Mouse (Mus musculus): ENCODE data around the gene Mrps35.

Gene Mrps35

DNA sequence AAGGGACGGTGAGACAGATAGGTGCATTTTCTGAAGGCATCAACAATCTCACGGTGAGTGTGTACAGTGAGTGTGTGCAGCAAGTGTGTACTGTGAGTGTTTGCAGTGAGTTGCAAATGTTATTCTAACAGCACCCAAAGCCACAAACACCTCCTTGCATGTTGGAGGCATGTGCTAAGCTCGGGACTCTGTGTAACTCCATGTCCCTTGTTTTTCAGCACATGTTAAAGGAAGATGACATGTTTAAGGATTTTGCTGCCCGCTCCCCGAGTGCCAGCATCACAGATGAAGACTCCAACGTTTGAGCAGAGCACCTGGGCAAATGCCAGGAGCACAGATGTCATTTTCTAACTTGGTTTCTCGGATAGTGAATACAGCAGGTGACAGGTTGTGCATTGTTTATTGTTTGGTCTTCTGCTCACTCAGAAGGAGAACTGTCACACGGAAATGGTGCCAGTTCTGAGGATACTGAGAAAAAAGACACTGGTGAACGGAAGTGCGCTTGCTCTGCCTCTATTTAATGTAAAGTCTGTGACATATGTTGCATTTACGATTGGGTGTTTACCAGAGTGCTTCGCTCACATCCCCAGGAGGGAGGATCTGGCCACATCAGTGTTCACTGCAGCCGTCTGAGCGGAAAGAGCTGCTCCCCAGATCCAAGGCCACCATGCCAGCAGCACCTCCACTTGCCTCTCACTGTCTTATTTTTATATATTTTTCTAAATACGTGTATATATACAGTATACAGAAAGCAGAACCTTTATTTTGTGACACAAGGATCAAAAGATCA, 12.3 kb upstream of the Mrps35 start:
- no peak for DNase-seq (ENCODE audit: low spot score in 2 of 2)

DNA sequence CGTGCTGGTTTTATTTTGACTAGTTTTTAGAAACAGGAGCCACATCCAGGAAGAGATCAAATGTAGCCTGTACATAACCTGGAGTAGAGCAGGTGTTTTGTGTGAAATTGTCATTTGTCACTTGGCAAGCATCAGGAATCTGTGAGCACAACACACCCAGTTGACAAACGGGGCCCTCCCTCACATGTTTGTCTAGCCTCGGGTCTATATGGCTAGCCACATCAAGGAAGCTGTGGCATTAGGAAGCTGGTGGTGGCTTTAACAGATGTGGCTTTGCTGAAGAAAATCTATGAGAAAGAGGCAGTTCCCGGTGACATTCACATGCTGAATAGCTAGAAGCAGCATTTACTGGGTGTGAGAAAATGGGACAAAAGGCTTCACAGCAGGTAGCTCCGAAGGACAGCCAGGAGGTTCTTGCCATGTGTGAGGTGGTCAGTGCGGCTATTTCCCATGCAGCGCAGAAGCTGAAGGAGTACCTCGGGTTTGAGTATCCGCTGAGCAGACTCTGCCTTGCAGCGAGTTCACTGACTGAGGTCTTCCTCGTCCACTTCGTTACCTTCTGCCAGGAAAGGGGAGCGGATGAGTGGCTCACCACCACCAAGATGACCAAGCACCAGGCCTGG, 10.2 kb upstream of the Mrps35 start, which contains the start of gene Rep15:
TSS of gene Rep15 (plus strand) at position 282 of the 623 bp plus-strand sequence.
- no peak for DNase-seq (ENCODE audit: low spot score in 2 of 2)

DNA sequence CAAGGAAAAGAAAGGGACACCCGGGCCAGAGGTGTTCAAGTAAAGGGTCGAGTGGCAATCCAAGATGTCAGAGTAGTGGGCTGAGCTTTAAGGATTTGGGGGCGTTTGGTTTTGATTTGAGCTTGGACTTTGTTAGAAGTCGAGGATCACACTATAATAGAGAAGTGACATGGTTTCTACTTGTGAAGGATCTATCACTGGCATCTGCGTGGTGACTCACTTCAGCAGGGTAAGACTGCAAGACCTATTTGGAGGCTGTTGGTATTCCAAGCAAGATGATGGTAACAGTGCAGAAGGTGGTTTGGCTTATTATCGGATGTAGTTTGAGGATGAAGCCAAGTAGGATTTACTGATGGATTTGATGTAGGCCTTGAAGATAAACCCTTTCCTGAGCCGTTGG, 1.1 kb downstream of the Mrps35 start:
- DNase-seq (ENCODE audit: low spot score in 2 of 2): no peak

DNA sequence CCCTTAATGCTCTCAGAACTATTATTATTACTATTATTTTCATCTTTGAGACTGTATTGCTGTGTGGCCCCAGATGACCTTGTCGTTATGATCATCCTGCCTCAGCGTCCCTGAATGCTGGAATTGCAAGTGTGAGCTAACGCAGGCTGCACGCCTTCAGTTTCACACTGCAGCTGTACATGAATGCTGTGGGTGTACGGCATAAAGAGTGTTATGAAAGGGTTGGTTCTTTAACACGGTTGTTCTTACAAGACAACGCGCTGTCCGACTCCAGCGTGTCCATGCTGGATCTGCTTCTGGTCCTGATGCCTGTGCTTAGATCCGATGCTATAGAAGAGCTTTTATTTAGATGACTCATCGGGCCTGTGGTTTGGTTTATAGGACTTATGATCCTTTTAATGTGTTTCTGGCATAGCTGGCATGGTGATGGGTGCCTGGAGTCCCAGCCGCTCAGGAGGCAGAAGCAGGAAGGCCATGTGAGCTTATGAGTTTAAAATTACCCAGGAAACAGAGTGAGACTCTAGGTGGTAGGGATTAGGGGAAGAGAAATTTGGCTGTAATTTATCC, 6.8 kb downstream of the Mrps35 start:
- peak in 1 of 2 experiments; percentile 30 for DNase-seq (ENCODE audit: low spot score in 2 of 2)

DNA sequence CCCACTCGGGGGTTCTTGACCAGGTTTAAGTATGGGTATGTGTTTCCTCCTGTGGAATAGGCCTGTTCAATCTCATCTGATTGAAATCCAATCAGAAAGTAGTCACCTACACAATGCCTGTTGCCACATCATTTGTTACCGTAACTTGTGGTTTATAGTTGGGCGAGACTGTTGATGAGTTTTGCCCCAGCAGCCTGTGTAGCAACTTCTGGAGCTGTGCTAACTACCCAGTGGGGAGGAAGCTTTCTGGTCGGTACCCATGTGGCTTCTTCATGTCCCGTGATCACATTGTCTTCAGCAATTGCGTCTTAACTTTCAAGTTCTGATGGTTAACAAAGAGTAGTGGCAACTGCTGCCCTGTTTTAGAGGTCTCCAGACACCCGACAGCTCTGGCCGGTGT, 9.1 kb downstream of the Mrps35 start:
- no peak for DNase-seq (ENCODE audit: low spot score in 2 of 2)

DNA sequence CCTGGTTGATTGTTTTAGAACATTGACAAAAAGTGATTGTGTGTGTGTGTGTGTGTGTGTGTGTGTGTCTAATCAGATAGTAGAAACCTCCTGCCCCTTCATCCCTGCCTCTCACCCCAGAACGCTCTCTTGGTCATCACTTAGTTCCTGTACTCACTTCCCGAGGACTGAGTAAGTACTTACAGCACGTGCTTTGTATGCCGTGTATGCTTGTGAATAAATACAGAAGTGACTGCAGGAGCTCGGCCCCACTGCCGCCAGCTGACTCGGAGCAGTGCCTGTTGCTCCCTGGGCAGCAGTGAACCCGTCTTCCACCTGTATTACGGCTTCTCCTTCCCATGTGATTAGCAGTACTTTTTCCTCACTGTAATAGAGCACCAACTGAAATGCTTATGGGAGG, 9.9 kb downstream of the Mrps35 start:
- no peak for DNase-seq (ENCODE audit: low spot score in 2 of 2)

DNA sequence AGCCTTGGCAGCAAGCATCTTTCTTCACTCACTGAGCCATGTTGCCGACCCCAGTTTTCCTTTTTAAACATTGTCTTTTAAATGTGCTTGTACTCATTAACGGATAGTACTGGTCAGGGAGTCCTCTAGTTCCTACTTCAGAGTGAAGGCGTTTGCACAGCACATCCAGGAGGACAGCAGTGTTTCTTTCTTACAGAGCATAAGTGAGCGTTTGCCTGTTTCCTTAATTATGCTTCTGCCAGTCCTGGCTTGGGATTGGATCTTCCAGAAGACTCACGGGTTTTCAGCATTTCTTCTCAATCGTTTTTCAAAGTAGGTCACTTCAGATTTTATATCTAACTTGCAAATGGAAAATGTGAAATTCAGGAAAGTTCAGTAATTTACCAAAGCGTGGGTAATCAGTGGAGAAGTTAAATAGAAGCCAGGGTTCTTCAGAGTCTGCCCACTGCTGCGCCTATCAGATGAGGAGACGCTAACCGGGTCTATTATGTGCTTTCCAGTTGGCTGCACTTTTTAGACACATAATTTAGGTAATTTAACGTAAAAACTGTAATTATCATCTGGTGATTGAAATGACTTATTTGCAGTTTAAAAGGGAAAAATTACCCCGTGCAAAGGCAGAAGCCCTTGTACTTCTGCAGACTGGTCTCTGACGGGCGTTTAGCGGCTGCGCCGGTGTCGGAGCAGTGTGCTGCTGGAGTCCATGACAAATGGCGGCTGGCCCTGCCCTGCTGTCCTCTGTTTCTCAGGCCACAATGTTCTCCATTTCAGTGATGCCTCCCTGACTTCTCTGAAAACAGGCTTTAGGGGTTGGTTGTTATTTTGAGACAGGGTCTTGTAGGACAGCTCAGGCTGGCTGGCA, 11.5 kb downstream of the Mrps35 start:
- peak in 1 of 2 experiments; percentile 33 for DNase-seq (ENCODE audit: low spot score in 2 of 2)

DNA sequence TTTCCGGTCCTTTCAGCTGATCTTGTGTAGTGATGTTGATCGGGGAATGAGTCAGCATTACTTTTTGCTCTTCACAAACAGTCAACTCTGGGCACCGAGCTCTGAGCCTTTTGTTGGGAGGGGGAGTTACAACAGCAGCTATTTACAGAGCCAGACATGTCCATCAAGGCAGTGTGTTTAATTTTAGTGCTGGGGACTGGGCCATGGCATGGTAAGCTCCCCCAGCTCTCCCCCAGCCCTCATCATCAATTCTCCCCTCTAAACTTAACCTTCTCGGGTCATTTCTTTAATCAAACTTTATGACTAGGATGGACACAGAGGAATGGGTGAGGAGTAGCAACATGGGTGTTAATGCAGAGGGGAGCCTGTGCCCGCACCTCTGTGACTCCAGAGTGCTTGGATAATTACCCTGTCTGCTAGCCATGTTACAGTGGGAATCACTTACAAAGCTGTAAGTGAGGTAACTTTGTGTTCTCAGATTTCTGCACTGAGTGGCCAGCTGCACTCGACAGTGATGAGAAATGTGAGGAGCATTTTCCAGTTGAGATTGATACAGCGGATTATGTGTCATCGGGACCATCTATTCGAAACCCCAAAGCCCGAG, 12.9 kb downstream of the Mrps35 start:
- DNase-seq (ENCODE audit: low spot score in 2 of 2): no peak

DNA sequence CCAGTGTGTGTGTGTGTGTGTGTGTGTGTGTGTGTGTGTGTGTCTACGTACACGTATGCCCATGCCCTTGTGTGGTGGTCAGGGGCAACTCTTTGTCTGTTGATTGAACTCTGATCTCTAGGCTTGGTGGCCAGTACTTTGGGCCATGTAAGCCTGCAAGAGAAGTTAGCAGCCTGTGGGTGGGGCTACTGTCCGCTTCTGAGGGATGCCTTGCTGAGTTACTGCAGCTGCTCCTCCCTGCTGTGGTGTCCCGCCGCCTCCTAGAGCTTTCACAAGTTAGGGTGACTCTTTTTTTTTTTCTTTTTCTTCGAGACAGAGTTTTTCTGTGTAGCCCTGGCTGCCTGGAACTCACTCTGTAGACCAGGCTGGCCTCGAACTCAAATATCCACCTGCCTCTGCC, 16.8 kb downstream of the Mrps35 start:
- no peak for DNase-seq (ENCODE audit: low spot score in 2 of 2)

DNA sequence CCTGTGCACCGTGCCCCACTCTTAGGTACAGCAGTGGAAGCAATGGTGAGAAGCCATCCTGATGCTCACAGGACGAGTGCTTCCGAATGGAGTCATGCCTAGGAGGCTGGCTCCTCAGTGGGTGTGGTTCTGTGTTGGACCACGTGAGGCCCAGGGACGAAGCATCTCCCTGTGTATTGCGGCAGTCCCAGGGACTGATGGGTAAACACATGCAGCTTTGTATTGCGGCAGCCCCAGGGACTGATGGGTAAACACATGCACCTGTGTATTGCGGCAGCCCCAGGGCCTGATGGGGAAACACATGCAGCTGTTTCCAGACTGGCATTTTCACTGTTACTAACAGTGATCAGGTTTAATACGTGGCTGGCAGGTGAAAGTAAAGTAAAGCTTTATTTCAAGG, 19.1 kb downstream of the Mrps35 start:
- DNase-seq (ENCODE audit: low spot score in 2 of 2): no peak

DNA sequence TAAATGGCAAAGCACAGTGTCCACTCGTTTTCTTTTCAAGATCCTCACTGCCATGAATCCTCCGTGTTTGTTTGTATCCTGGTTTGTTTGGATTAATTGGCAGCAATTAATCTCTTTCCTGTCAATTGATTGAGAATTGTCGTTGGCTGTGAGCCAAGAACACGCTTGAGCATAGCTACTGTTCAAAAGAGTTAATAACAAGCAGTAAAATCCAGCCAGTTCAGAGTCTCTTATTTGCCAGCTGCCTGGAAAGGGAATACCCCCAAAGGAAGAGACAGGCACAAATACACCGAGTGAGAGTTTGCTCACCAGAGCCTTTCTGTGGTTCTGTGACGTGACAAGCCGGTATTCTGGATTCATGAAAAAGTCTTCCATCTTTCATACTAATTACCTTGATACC, 19.5 kb downstream of the Mrps35 start:
- DNase-seq (ENCODE audit: low spot score in 2 of 2): no peak

DNA sequence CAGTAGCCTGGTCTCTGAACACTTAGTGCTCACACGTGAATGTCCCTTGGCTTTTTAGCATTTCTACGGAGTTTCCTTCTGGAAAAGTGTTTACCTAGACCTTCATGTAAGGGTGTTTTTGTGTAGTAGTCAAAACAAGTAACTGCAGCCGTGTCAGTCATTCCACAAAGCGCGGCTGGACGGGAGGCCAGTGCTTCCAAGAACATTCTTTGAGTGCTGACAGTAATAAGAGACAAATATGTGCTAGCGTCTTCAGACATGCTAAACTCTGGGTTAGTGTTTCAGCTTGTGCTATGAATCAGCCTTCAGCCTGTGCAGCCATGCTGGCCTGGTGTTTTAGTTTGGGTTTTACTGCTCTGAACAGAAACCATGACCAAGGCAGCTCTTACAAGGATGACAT, 20.1 kb downstream of the Mrps35 start:
- no peak for DNase-seq (ENCODE audit: low spot score in 2 of 2)

DNA sequence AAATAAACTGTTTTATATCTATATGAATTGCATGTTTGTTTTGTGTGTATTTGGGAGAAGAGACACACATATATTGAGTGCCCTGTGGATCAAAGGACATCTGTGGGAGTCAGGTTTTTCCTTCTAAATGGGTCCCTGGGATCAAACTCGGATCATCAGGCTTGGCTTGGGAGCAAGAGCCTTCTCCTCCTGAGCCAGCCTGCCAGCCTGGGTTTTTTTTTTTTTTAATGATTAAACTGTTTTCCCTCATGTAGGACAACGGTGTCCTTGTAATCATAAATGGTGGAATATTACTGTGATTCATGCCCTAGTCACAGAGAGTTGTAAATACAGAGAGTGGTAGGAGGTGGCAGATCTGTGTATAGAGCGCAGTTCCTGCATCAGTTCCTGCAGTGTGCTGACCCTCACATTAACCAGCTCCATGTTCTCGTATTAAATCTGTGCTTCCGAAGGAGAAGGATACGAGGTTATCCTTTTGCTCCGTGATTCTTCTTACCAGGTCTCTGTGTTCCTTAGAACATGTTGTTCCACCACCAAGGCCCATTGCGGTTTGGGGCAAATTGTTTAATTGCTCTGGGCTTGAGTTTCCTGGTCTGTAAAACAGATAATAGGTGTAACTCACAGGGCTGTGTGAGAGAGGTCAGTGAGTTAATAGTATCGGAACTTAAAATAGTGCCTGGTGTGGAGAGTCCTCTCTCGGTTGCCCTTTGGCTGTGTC, 21.8 kb downstream of the Mrps35 start:
- DNase-seq (ENCODE audit: low spot score in 2 of 2): no peak

DNA sequence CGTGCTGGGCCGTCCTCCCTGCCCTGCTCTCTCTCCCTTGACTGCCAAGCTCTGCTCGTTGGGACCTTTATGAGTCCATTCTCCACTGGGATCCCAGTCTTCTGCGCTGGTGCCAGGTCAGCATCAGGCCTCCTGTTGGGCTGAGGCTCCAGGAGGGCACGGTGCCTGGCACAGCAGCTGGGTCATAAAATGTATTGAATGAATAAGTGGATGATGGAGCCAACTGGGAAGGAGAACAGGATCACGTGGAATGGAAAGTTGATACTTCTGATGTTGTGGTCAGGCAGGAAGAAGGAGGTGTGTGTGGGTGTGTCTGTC, 22.3 kb downstream of the Mrps35 start:
- no peak for DNase-seq (ENCODE audit: low spot score in 2 of 2)

DNA sequence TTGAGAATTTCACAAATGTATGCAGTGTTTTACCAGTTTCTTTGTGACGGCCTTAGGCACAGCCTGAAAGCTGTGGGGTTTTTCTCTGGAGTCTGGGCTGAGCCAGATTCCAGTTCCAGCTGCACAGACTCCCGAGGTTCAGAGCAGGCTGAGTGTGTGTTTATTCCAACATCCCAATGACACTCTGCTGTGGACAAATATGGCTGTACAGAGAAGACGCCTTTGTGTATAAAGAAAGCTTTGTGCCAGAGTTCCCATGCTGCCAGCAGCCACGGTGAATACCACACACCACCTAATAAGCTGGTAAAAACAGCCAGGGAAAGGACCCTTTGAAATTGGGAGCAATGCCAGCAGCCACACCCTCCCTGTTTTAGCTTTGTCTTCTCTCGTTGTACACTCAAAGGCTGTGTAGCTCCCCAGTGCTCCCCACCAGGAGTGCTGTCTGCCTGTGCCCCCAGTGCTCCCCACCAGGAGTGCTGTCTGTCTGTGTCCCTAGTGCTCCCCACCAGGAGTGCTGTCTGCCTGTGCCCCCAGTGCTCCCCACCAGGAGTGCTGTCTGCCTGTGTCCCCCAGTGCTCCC, 33.3 kb downstream of the Mrps35 start:
- no peak for DNase-seq (ENCODE audit: low spot score in 2 of 2)

DNA sequence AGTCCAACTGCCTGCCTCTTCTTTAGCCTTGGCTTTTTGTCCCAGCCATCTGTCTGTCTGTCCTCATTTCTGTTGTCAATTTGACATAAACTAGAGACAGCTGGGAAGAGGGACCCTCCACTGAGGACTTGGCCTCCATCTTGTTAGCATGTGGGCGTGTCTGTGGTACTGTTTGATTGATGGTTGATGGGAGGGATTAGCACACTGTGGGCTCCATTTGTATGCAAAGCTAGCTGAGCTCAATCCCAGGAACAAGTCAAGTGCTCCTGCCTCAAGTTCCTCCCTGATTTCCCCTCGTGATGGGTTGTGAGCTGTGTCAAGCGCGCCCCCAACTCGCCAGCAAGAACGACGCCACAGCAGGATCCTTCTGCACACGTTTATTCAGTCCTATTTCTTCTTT, 34.3 kb downstream of the Mrps35 start:
- DNase-seq (ENCODE audit: low spot score in 2 of 2): no peak

DNA sequence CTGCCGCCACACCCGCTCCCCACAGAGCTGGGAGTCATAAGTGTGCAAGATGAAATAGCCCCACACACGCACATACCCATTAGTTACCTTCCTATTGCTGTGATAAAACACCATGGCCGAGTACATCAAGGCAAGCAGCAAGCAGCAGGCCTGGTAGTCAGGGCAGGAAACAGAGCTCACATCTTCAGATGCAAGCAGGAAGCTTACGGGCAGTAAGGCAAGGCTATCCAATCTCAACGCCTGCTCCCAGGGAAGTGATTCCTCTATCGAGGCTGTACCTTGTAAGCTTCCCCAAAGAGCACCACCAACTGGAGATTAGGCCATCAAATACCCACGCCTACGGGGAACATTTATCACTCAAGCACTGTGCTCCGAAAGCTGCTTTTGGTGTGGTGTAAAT, 37.4 kb downstream of the Mrps35 start:
- DNase-seq (ENCODE audit: low spot score in 2 of 2): no peak

DNA sequence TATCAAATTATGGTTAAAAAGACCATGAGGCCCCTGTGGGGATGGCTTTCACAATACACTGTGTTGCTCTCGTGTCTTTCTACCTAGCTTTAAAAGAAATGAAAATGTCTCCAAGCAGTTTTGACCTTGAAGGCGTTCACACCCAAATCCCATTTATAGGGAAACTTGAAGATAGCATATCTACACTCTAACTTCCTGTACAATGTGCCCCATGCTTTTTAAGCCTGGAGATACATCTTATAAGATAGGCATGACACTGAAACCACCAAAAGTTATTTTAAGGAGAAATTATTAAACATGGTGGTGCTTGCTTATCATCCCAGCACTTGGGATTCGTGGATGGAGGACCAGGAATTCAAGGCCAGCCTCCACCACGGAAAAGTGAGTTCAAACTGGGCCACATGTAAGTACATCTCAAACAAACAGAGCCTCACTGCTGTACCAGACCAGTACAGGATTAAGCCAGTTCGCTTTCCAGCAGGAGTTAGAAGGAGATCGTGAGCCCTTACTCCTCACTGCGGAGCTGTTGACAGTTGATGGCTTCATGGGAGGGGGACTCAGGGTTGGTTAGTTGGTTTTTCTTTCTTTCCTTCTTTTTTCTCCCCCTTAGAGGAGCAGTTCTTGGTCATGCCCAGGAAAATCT, 43.0 kb downstream of the Mrps35 start:
- DNase-seq (ENCODE audit: low spot score in 2 of 2): no peak

DNA sequence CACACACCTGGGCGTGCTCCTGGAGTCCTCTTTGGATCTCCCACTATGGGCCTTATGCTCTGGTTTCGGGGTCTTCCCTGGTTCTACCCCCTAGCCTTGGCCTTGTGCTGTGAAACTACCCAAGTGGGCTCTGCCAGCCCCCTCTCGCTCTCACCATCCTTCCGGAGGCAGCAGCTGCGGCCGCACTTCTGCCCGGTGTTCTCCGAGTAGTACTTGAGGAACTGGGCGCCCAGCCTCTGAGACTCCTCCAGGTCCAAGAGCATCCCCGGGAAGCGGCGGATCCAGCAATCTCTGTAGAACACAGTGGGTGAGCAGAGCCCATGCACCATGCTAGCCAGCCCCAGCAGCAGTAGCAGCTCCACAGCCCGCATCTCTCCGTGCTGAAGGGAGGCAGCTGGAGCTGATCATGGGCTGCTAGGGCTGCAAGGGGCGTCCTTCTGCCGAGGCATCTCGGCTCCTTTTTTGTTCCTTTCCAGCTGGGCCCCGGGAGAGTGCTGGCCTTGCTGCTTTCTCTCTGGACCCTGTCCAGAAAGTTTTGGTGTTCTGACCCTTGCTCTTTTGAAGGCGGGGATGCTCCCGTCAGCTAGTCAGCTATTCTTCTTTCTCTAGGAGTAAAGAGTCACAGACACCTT, 44.1 kb downstream of the Mrps35 start, which contains the start of gene Mansc4:
TSS of gene Mansc4 (minus strand) at position 439 of the 632 bp plus-strand sequence.
- no peak for DNase-seq (ENCODE audit: low spot score in 2 of 2)

DNA sequence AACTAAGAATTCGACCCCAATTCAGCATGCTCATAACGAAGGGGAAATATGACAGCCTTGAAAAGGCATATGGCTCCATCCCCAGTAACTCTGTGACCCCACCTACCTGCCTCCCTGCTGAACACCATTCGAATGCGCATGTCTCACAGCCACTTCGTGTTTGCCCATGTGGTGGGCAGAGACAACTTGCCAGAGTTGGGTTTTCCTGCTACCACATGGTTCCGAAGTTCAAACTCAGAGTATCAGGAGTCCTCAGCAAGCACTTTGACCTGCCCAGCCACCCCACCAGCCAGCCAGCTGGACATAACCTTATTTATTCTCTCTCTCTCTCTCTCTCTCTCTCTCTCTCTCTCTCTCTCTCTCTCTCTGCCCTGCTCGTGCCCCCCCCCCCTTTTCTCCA, 45.2 kb downstream of the Mrps35 start:
- DNase-seq (ENCODE audit: low spot score in 2 of 2): no peak

All from left cerebral cortex, adult 9 months (tissue).